Mouse (Mus musculus) testis, adult 2 months (tissue): ENCODE measurements around the gene Tepsin.

Source experiments
- CTCF ChIP-seq: fragments of 200-500 bp; IDR thresholded peaks from 2 replicates; pipeline ENCODE4 v1.5.1; 2012; ENCODE audit warnings: low read depth, mild to moderate bottlenecking, inconsistent platforms, low read length, moderate library complexity; ENCODE audit not compliant: control insufficient read depth, insufficient read depth, insufficient replicate concordance
- POLR2A ChIP-seq: fragments of 200-500 bp; IDR thresholded peaks from 2 replicates; pipeline ENCODE4 v1.6.1; 2012; ENCODE audit warnings: low read depth, mild to moderate bottlenecking, inconsistent platforms, low read length, moderate library complexity; ENCODE audit not compliant: control insufficient read depth

- TF ChIP-seq POLR2A, result no peak
- no peak for TF ChIP-seq CTCF
Observed at GRCm38 (mm10) chr11:120137625-120138004, 39.1 kb upstream of the Tepsin start.
